In genomic region chr5:33819141-33819875, GRCm38 (mm10) we compare ENCODE assay signal across 7 mouse cellular contexts. TPM values are rescaled to one million over a fixed set of nuclear protein-coding genes. Genes with fewer than 3 reads are reported as not detected.
DNase-seq lines count a peak whose midpoint lies in the region; ATAC-seq and TF ChIP-seq lines count a peak whose summit lies in the region.

No protein-coding gene starts in this region.

- H3K9ac ChIP-seq in embryonic facial prominence, embryonic 11.5 days (replicated peaks; ENCODE audit: low read length), result peak overlapping the region; percentile 100

- H3K36me3 ChIP-seq in embryonic facial prominence, embryonic 11.5 days (replicated peaks; ENCODE audit: control insufficient read depth, insufficient read depth, low read depth, low read length), result no peaks in the 10 kb centered on the region
- no peaks in the 10 kb centered on the region for H3K36me3 ChIP-seq in small intestine, adult 2 months (ENCODE audit: control insufficient read depth, insufficient read depth, low read length)

- H3K27ac ChIP-seq in embryonic facial prominence, embryonic 11.5 days (replicated peaks; ENCODE audit: low read depth, low read length), result peak overlapping the region; percentile 96
- H3K27ac ChIP-seq in small intestine, adult 2 months (ENCODE audit: insufficient read depth, low read depth, low read length), result no peak overlapping the region

- DNase-seq in CD4-positive helper T cell, adult 2 months (ENCODE audit: low read depth, low spot score), result peak; percentile 26
- peak; percentile 35 for DNase-seq in MEL-GATA-1-ER (ENCODE audit: extremely low read depth, low read depth)
- peak; percentile 22 for DNase-seq in embryonic facial prominence, embryonic 11.5 days (ENCODE audit: low spot score)
- DNase-seq in heart, adult 9 months (ENCODE audit: low spot score in 2 of 2), result peak; percentile 8 to 29
- DNase-seq in layer of hippocampus, adult 18-20 months (ENCODE audit: low spot score in 2 of 2), result peak; percentile 18 to 45
- DNase-seq in lung, postnatal 10 days, result peak; percentile 14

- no peaks in the 10 kb centered on the region for H3K27me3 ChIP-seq in embryonic facial prominence, embryonic 11.5 days (ENCODE audit: control insufficient read depth, insufficient read depth, low read length)
- H3K27me3 ChIP-seq in small intestine, adult 2 months (ENCODE audit: control insufficient read depth, insufficient read depth, low read length), result no peaks in the 10 kb centered on the region

- peak; percentile 42 for ATAC-seq in embryonic facial prominence, embryonic 11.5 days (replicated peaks; ENCODE audit: insufficient number of reproducible peaks, low FRiP score, low TSS enrichment, low read depth)

- TF ChIP-seq POLR2A in small intestine, adult 2 months (IDR thresholded peaks at IDR 0.05; ENCODE audit: low read depth, low read length), result no peak

- no peak for TF ChIP-seq CTCF in small intestine, adult 2 months (IDR thresholded peaks at IDR 0.05; ENCODE audit: extremely low read depth, insufficient read length, insufficient replicate concordance, low read depth, low read length)

- H3K4me3 ChIP-seq in embryonic facial prominence, embryonic 11.5 days (ENCODE audit: low read depth, low read length), result peak overlapping the region; percentile 99
- peak overlapping the region; percentile 79 for H3K4me3 ChIP-seq in small intestine, adult 2 months (ENCODE audit: low read depth, low read length)

- peak overlapping the region; percentile 86 for H3K4me2 ChIP-seq in embryonic facial prominence, embryonic 11.5 days (ENCODE audit: low read depth, low read length)

- H3K9me3 ChIP-seq in embryonic facial prominence, embryonic 11.5 days (replicated peaks; ENCODE audit: control insufficient read depth, low read length), result no peaks in the 10 kb centered on the region

- peaks cover 6% of the 10 kb centered on the region for H3K4me1 ChIP-seq in embryonic facial prominence, embryonic 11.5 days (ENCODE audit: control insufficient read depth, insufficient read depth, low read length)
- H3K4me1 ChIP-seq in small intestine, adult 2 months (ENCODE audit: control insufficient read depth, insufficient read depth, insufficient read length, low read length), result peaks cover 9% of the 10 kb centered on the region; the same call in 1 of the 2 replicates

- WGBS in embryonic facial prominence, embryonic 11.5 days, result 13% methylated on average over 9 of the region's 9 CpGs
- WGBS in small intestine, adult 2 months, result 35% methylated on average over 9 of the region's 9 CpGs

RNA-seq across cellular contexts. Expression of gene Nsd2, which starts 1.2 kb away (rescaled TPM):
- polyA plus RNA-seq in embryonic facial prominence, embryonic 11.5 days (2014; fragmentation: Nextera tagmentation; extraction: Ambion mirVana), result 73.6 and 78.1 TPM in 2 replicates
- 100 to 1,000 TPM; 118 to 119 TPM for total RNA-seq in layer of hippocampus, adult 18-20 months (2021)
- polyA plus RNA-seq in small intestine, adult 2 months (2012; rRNA removed), result 1.8 and 5.8 TPM in 2 replicates

RNA-seq across cellular contexts. Expression of gene Letm1, which starts 36.7 kb away (rescaled TPM):
- 46.1 and 48.9 TPM in 2 replicates for polyA plus RNA-seq in embryonic facial prominence, embryonic 11.5 days (2014; fragmentation: Nextera tagmentation; extraction: Ambion mirVana)
- 100 to 1,000 TPM in 1 of 2 experiments, 10 to 100 TPM in 1; 95.4 to 101 TPM for total RNA-seq in layer of hippocampus, adult 18-20 months (2021)
- 64.4 and 127 TPM in 2 replicates for polyA plus RNA-seq in small intestine, adult 2 months (2012; rRNA removed)

Comparison
In these comparisons a context has a peak if more than half of its experiments do, and no peak if none do; other contexts are left out.
1. RNA of gene Nsd2, which starts 1.2 kb away (polyA plus RNA-seq): 73.6 to 78.1 TPM in embryonic facial prominence, embryonic 11.5 days; 1.8 to 5.8 TPM in small intestine, adult 2 months; every median in the first group is over 10 times any median in the second.
2. Peak in every context shown above with its lines, with median percentiles within 50 percentile points of each other: DNase-seq.